Mouse (Mus musculus): ENCODE measurements around the gene Plekha6. TPM values are rescaled to one million over a fixed set of nuclear protein-coding genes. Genes with fewer than 3 reads are reported as not detected.

Gene Plekha6
- polyA plus RNA-seq, 1 experiment, result 0.12 TPM

DNA sequence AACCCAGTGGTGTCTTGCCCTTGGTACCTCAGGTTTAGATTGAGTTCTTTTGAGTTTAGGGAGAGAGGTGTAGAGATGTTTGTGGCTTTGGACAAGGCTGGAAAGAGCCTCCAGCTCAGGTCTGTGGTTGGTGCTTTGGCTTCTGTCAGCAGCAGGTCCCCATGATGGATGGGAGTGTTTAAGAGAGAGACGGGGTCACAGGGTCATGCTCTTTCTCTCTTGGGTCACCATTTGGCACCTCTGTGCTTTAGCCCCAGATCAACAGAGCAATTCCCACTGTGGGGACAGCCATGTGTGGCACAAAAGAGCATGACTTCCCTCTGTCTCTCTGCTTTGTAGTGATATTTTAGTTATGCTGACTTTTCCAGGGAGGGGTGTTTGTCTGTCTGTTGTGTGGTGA lies 55.1 kb downstream of the Plekha6 start:
- Histone ChIP-seq H3K4me3 (no peak overlapping the region), H3K27me3 (ENCODE audit: control insufficient read depth, insufficient read depth, insufficient read length) (peaks cover 6% of the 10 kb centered on the region), H3ac (ENCODE audit: control insufficient read depth, insufficient read length) (no peak overlapping the region), H3K36me3 (ENCODE audit: control insufficient read depth, insufficient read depth) (no peaks in the 10 kb centered on the region), H3K79me2 (ENCODE audit: control insufficient read depth, insufficient read depth) (no peaks in the 10 kb centered on the region), H3K4me2 (ENCODE audit: low read depth) (no peak overlapping the region)
- TF ChIP-seq MYOD1 (IDR thresholded peaks at IDR 0.05; ENCODE audit: control insufficient read depth in 1 of 3, insufficient read length in 2 of 3, low read depth in 2 of 3) (no peak), TCF3 (IDR thresholded peaks at IDR 0.05; ENCODE audit: insufficient read length, low read depth) (no peak), MYOG (IDR thresholded peaks at IDR 0.05; ENCODE audit: control insufficient read depth in 1 of 3, insufficient read depth in 1 of 3, insufficient read length in 2 of 3, low read depth in 2 of 3) (no peak), E2F4 (IDR thresholded peaks at IDR 0.05; ENCODE audit: insufficient read depth) (no peak), USF1 (IDR thresholded peaks at IDR 0.05; ENCODE audit: low read depth) (no peak), MAX (IDR thresholded peaks at IDR 0.05; ENCODE audit: low read depth) (no peak), SRF (IDR thresholded peaks at IDR 0.05; ENCODE audit: control insufficient read depth, insufficient read length, low read depth) (no peak), POLR2AphosphoS2 (IDR thresholded peaks at IDR 0.05; ENCODE audit: insufficient read length, low read depth) (no peak), TCF12 (IDR thresholded peaks at IDR 0.05; ENCODE audit: insufficient read depth, poor library complexity, severe bottlenecking) (no peak)

DNA sequence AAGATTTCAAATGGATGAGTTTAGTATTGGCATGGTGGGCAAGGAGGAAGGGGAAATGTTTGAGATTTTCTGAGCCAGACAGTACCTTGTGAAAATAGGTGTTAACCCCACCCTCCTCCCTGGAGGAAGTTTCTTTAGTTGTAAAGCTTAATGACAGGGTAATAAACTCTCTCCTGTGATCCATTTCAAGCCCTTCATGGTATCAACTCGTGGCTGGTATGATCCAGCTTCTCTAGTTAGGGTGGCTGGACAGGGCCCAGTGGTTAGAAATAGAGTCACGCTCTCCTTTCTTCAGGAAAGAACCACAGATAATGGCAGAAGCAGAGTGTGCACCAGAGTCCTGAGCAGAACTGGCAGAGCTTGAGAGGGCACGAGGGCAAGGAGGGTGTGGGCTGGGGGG lies 57.4 kb downstream of the Plekha6 start:
- no peak overlapping the region for H3ac ChIP-seq (ENCODE audit: control insufficient read depth, insufficient read length)
- H3K4me2 ChIP-seq (ENCODE audit: low read depth), result no peak overlapping the region
- no peak for TF ChIP-seq POLR2AphosphoS2 (IDR thresholded peaks at IDR 0.05; ENCODE audit: insufficient read length, low read depth)
- TF ChIP-seq REST (IDR thresholded peaks at IDR 0.05; ENCODE audit: insufficient read depth, insufficient read length), result no peak
- no peak for TF ChIP-seq CEBPB (IDR thresholded peaks at IDR 0.05; ENCODE audit: insufficient read depth, poor library complexity, severe bottlenecking)
- no peak for TF ChIP-seq MYOG (IDR thresholded peaks at IDR 0.05; ENCODE audit: control insufficient read depth in 1 of 3, insufficient read depth in 1 of 3, insufficient read length in 2 of 3, low read depth in 2 of 3)
- TF ChIP-seq POLR2A (IDR thresholded peaks at IDR 0.05; ENCODE audit: insufficient read length, low read depth), result no peak
- no peak for TF ChIP-seq MAX (IDR thresholded peaks at IDR 0.05; ENCODE audit: low read depth)
- TF ChIP-seq USF1 (IDR thresholded peaks at IDR 0.05; ENCODE audit: low read depth), result no peak
- TF ChIP-seq SRF (IDR thresholded peaks at IDR 0.05; ENCODE audit: control insufficient read depth, insufficient read length, low read depth), result no peak
- no peak for TF ChIP-seq E2F4 (IDR thresholded peaks at IDR 0.05; ENCODE audit: insufficient read depth)
- no peak for TF ChIP-seq TCF12 (IDR thresholded peaks at IDR 0.05; ENCODE audit: insufficient read depth, poor library complexity, severe bottlenecking)
- TF ChIP-seq TCF3 (IDR thresholded peaks at IDR 0.05; ENCODE audit: insufficient read length, low read depth), result no peak
- TF ChIP-seq MYOD1 (IDR thresholded peaks at IDR 0.05; ENCODE audit: control insufficient read depth in 1 of 3, insufficient read length in 2 of 3, low read depth in 2 of 3), result no peak
- no peaks in the 10 kb centered on the region for H3K79me2 ChIP-seq (ENCODE audit: control insufficient read depth, insufficient read depth)
- no peaks in the 10 kb centered on the region for H3K36me3 ChIP-seq (ENCODE audit: control insufficient read depth, insufficient read depth)
- H3K27me3 ChIP-seq (ENCODE audit: control insufficient read depth, insufficient read depth, insufficient read length), result peaks cover 6% of the 10 kb centered on the region
- no peak overlapping the region for H3K4me3 ChIP-seq

- H3K4me2 ChIP-seq (ENCODE audit: low read depth), result peak overlapping the region; percentile 18
Observed at GRCm38 (mm10) chr1:133222445-133222995, 58.5 kb downstream of the Plekha6 start.

DNA sequence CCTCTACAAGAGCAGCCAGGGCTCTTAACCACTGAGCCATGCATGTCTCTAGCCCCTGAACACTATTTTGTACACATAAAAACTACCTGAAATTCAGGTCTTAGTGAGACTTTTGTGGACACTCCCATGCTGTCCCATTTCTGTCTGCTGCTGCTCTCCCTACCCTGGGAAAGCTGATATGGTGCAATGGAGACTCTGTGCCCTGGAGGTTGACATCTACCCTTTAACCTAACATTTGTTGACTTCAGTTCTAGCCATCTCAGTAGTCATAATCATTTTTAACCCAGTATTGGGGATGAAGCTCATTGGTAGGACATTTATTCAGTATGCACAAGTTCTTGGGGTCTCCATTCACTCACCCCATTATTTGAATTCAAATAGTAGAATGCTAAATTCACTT lies 60.7 kb downstream of the Plekha6 start:
- Histone ChIP-seq H3K27me3 (ENCODE audit: control insufficient read depth, insufficient read depth, insufficient read length) (peaks cover 6% of the 10 kb centered on the region), H3K79me2 (ENCODE audit: control insufficient read depth, insufficient read depth) (no peaks in the 10 kb centered on the region), H3K4me3 (no peak overlapping the region), H3K36me3 (ENCODE audit: control insufficient read depth, insufficient read depth) (no peaks in the 10 kb centered on the region), H3ac (ENCODE audit: control insufficient read depth, insufficient read length) (no peak overlapping the region), H3K4me2 (ENCODE audit: low read depth) (no peak overlapping the region)
- TF ChIP-seq MYOD1 (IDR thresholded peaks at IDR 0.05; ENCODE audit: control insufficient read depth in 1 of 3, insufficient read length in 2 of 3, low read depth in 2 of 3), result no peak
- TF ChIP-seq MYOG (IDR thresholded peaks at IDR 0.05; ENCODE audit: control insufficient read depth in 1 of 3, insufficient read depth in 1 of 3, insufficient read length in 2 of 3, low read depth in 2 of 3), result no peak
- TF ChIP-seq REST (IDR thresholded peaks at IDR 0.05; ENCODE audit: insufficient read depth, insufficient read length), result no peak
- TF ChIP-seq POLR2AphosphoS2 (IDR thresholded peaks at IDR 0.05; ENCODE audit: insufficient read length, low read depth), result no peak
- TF ChIP-seq TCF12 (IDR thresholded peaks at IDR 0.05; ENCODE audit: insufficient read depth, poor library complexity, severe bottlenecking), result no peak
- TF ChIP-seq USF1 (IDR thresholded peaks at IDR 0.05; ENCODE audit: low read depth), result no peak
- TF ChIP-seq TCF3 (IDR thresholded peaks at IDR 0.05; ENCODE audit: insufficient read length, low read depth), result no peak
- TF ChIP-seq SRF (IDR thresholded peaks at IDR 0.05; ENCODE audit: control insufficient read depth, insufficient read length, low read depth), result no peak
- no peak for TF ChIP-seq MAX (IDR thresholded peaks at IDR 0.05; ENCODE audit: low read depth)
- no peak for TF ChIP-seq POLR2A (IDR thresholded peaks at IDR 0.05; ENCODE audit: insufficient read length, low read depth)
- TF ChIP-seq CEBPB (IDR thresholded peaks at IDR 0.05; ENCODE audit: insufficient read depth, poor library complexity, severe bottlenecking), result no peak
- no peak for TF ChIP-seq E2F4 (IDR thresholded peaks at IDR 0.05; ENCODE audit: insufficient read depth)

More at GRCm38 (mm10) chr1:133222445-133222995, 58.5 kb downstream of the Plekha6 start:
- Histone ChIP-seq H3ac (ENCODE audit: control insufficient read depth, insufficient read length) (no peak overlapping the region), H3K36me3 (ENCODE audit: control insufficient read depth, insufficient read depth) (no peaks in the 10 kb centered on the region), H3K4me3 (no peak overlapping the region), H3K27me3 (ENCODE audit: control insufficient read depth, insufficient read depth, insufficient read length) (peaks cover 6% of the 10 kb centered on the region), H3K79me2 (ENCODE audit: control insufficient read depth, insufficient read depth) (no peaks in the 10 kb centered on the region)
- TF ChIP-seq POLR2AphosphoS2 (IDR thresholded peaks at IDR 0.05; ENCODE audit: insufficient read length, low read depth) (no peak), TCF3 (IDR thresholded peaks at IDR 0.05; ENCODE audit: insufficient read length, low read depth) (peak; percentile 16), TCF12 (IDR thresholded peaks at IDR 0.05; ENCODE audit: insufficient read depth, poor library complexity, severe bottlenecking) (peak; percentile 14), SRF (IDR thresholded peaks at IDR 0.05; ENCODE audit: control insufficient read depth, insufficient read length, low read depth) (no peak), CEBPB (IDR thresholded peaks at IDR 0.05; ENCODE audit: insufficient read depth, poor library complexity, severe bottlenecking) (no peak), MYOD1 (IDR thresholded peaks at IDR 0.05; ENCODE audit: control insufficient read depth in 1 of 3, insufficient read length in 2 of 3, low read depth in 2 of 3) (peak in 2 of 3 experiments; percentile 54 to 86), MYOG (IDR thresholded peaks at IDR 0.05; ENCODE audit: control insufficient read depth in 1 of 3, insufficient read depth in 1 of 3, insufficient read length in 2 of 3, low read depth in 2 of 3) (peak in 2 of 3 experiments; percentile 25 to 73)

Data from myocyte (in vitro differentiated cells).